Mouse (Mus musculus) left cerebral cortex, postnatal 10 days (tissue): ENCODE measurements around the gene Zdhhc1. TPM values are rescaled to one million over a fixed set of nuclear protein-coding genes. Genes with fewer than 3 reads are reported as not detected.

Experiments used
- DNase-seq, 2 experiments: peaks; one replicate each; pipeline ENCODE4 v3.0.0; 2021 to 2022; ENCODE audit warnings: low spot score in 2 of 2, mixed read lengths in 1 of 2; ENCODE audit errors: extremely low spot score in 1 of 2
- intact Hi-C: fragments of 180-260 bp; cut with DNase I; formaldehyde crosslinking; loops from one replicate; pipeline ENCODE4 v1.15.1; 2025
- total RNA-seq, 2 experiments: library from RNA; stranded (reverse); gene quantifications; 2 replicates each; pipeline ENCODE4 v1.2.3; 2021

The Zdhhc1 gene
- total RNA-seq, 2 experiments from 2014 or later = 21.6 to 21.8 TPM

DNA sequence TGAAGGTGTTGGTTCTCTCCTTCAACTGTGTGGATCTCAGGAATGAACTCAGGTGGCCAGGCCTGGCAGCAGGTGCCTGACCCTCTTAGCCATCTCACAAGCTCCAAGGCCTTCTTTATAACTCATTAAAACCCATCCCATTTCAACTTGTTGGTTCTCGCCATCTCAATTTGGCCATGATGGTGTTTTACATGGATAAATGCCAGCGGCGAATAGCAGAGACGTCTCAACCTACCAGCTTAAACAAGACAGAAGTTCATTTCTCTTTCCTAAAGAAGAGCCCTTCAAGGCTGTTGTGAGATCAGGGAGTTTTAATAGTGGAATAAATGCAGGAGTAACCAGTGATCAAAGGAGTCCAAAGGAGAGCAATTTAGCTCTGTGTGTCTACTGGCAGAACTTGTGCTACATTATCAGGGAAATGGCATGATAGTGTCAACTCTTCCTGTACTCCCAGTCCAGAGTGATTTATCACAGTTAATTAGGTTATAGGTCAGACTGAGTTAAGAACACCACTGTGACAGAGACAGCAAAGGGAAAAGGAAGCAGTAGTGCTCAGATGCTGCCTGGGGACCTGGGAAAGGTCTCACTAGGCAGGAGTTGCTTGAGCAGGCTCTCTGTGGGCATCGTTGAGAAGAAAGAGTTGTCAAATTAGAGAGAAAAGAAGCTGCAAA lies 59.5 kb downstream of the Zdhhc1 start:
- DNase-seq = no peak
- intact Hi-C loops = no loop called here

DNA sequence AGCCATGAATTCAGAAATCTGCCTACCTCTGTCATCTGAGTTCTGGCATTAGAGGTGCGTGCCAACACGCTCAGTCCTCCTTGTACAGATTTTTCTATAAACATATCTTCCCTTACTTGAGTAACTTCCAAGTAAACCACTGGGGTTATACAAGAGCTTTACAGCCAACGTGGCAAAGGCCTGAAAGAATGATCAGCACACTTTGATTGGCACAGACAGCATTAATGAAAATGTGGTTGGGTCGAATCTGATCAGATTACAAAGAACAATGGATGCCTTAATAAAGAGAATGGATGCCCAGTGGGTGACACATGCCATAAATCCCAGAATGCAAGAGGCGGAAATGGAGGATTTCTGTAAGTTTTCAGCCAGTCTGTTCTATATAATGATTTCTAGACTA lies 60.5 kb downstream of the Zdhhc1 start:
- no peak for DNase-seq
- intact Hi-C loops = no loop called here

DNA sequence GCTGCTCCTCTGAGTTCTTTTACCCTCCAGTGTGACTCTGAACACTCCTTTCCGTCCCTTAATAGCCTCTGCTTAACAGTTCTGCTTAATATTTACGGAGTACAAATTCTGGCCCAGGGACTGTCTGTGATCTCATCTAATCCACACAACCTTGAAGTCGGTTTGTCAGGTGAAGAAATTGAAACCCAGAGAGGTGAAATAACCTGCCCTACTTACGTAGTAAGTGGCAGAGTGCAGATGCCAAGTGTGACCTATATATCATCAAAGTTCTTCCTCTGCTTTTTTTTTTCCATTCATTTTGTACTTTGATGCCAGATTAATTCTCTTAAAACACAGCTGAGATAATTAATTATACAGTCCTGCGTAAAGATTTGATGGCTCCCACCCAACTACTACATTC lies 62.6 kb downstream of the Zdhhc1 start:
- intact Hi-C loops = no loop called here
- no peak for DNase-seq

DNA sequence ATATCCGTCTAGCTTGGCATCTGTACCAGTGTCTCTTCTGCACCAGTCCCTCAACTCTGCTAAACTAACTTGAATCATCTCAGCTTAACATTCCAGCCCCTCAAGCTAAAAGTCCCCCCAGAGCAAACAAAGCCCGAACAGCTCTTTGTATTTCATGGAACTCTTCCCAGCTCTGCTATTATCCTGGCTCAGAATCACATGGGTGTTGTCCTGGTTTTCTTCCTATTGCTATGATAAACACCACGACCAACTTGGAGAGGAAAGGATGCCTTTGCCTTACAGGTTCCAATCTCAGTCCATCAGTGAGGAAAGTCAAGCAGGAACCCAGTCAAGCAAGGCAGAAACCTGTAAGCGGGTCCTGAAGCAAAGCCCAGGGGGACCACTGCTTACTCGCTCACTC lies 63.2 kb downstream of the Zdhhc1 start:
- intact Hi-C loops = no loop called here
- no peak for DNase-seq

DNA sequence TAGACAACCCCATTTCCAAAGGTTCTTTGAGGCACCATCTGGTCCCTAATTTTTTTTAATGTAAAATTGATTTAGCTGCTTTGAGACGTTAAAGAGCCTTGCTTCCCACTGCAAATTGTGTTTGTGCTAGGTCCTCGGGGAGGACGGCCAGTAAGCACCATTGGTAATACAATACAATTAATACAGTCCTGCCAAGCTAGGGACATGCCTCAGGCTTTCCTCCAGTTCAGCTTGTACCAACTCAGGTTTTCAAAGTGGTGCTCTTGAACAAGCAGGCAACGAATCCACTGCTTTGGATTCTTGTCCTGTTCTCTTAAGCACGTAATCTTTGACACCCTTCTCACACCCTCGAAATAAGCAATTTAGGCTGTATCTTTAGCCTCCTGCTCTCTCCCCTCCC lies 63.7 kb downstream of the Zdhhc1 start:
- intact Hi-C loops = no loop called here
- no peak for DNase-seq

DNA sequence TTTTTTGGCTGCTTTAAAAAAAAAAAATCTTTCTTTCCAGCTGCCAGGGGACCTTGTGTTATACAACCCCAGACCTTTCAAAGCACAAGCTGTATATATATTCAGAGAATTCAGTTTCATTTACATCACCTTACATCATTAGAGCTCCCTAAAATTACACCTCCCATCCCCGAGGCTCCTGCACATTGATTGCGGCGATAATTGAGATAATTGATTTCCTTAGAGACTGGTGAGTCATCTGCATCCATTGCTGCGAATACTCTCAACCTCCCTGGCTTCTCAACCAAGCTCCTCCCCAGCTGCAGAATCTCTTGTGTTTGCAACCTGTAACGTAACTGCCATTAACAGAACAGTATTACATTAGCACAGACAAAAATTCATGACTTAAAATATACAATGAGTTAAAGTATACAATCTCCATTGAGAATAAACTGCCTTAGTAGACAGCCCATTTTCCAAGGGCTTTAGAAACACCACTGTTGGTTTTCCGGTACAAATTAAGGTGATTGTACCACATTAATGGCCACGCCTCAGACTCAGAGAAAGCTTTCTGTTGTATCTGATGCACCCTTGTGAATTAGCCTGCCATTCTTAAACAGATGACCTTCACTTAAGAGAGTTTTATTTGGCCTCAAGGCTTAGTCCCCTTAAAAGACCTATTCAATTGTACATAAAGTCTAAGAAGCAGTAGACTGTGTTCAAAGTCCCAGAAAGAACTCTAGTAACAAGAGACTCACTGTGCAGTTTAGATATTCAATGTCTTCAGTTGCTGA lies 64.8 kb downstream of the Zdhhc1 start:
- DNase-seq = no peak
- intact Hi-C loops = no loop called here

DNA sequence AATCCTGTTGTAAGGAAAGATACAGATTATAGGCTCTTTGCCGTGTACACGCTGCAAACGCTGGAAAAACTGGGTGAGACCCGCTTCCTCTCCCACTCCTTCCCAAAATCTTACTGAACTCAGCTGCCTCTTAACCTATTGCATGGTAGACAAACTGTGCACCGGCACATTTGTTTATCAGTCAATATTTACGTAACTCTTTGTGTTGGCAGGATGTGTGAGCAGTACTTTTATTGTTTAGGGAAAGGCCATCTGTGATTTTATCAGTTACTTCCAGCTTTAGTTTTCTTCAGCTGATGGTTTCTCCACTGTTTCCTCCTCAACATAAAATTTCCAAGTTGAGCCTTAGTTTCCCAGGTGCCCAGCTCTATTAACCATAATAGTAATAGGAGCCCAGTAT lies 69.8 kb downstream of the Zdhhc1 start:
- no peak for DNase-seq
- intact Hi-C loops = no loop called here

Other genes starting within 250 kb of the Zdhhc1 start
- gene B3gnt9, start 241.7 kb downstream of the Zdhhc1 start, total RNA-seq = 1 to 10 TPM; 3.0 to 3.8 TPM
- 1 to 10 TPM; 5.5 to 5.8 TPM for gene Tradd, start 232.3 kb downstream of the Zdhhc1 start, total RNA-seq
- gene Fbxl8, start 232.3 kb downstream of the Zdhhc1 start, total RNA-seq = under 1 TPM; 0.58 to 0.61 TPM
- gene Hsf4, start 227.1 kb downstream of the Zdhhc1 start, total RNA-seq = under 1 TPM; 0.34 to 0.75 TPM
- gene Nol3, start 220.8 kb downstream of the Zdhhc1 start, total RNA-seq = 1 to 10 TPM; 3.2 to 3.5 TPM
- gene 4931428F04Rik, start 207.0 kb downstream of the Zdhhc1 start, total RNA-seq = 10 to 100 TPM; 68.2 to 82.2 TPM
- 1 to 10 TPM; 4.2 to 4.3 TPM for gene Exoc3l, start 200.8 kb downstream of the Zdhhc1 start, total RNA-seq
- 10 to 100 TPM; 29.6 to 30.2 TPM for gene E2f4, start 199.2 kb downstream of the Zdhhc1 start, total RNA-seq
- under 1 TPM; 0.41 to 0.83 TPM for gene Elmo3, start 191.3 kb downstream of the Zdhhc1 start, total RNA-seq
- gene Lrrc29, start 170.6 kb downstream of the Zdhhc1 start, total RNA-seq = 1 to 10 TPM; 5.4 to 5.6 TPM
- 10 to 100 TPM; 47.4 to 47.9 TPM for gene Tmem208, start 170.5 kb downstream of the Zdhhc1 start, total RNA-seq
- 1 to 10 TPM; 2.6 to 2.7 TPM for gene Fhod1, start 148.9 kb downstream of the Zdhhc1 start, total RNA-seq
- 10 to 100 TPM; 25.7 to 27.7 TPM for gene Slc9a5, start 148.1 kb downstream of the Zdhhc1 start, total RNA-seq
- gene Plekhg4, start 123.6 kb downstream of the Zdhhc1 start, total RNA-seq = 1 to 10 TPM; 2.2 to 3.7 TPM
- gene Kctd19, start 83.4 kb downstream of the Zdhhc1 start, total RNA-seq = not detected
- gene Lrrc36, start 83.3 kb downstream of the Zdhhc1 start, total RNA-seq = under 1 TPM; 0.32 to 0.79 TPM
- 10 to 100 TPM; 75.5 to 88.7 TPM for gene Tppp3, start 25.4 kb downstream of the Zdhhc1 start, total RNA-seq
- not detected for gene Hsd11b2, start 21.9 kb upstream of the Zdhhc1 start, total RNA-seq
- 100 to 1,000 TPM; 346 to 352 TPM for gene Atp6v0d1, start 69.1 kb upstream of the Zdhhc1 start, total RNA-seq
- 10 to 100 TPM; 74.5 to 76.2 TPM for gene Ripor1, start 108.4 kb upstream of the Zdhhc1 start, total RNA-seq
- 10 to 100 TPM; 54.3 to 55.9 TPM for gene Ctcf, start 139.7 kb upstream of the Zdhhc1 start, total RNA-seq
- not detected for gene Agrp, start 140.5 kb upstream of the Zdhhc1 start, total RNA-seq
- 10 to 100 TPM; 43.6 to 46.6 TPM for gene Carmil2, start 189.4 kb upstream of the Zdhhc1 start, total RNA-seq
- 10 to 100 TPM; 49.3 to 51.0 TPM for gene Acd, start 204.2 kb upstream of the Zdhhc1 start, total RNA-seq
- 10 to 100 TPM; 40.7 to 44.1 TPM for gene Pard6a, start 204.2 kb upstream of the Zdhhc1 start, total RNA-seq
- gene 4933405L10Rik, start 210.8 kb upstream of the Zdhhc1 start, total RNA-seq = under 1 TPM in 1 of 2 experiments, not detected in 1; 0.62 TPM
- gene Enkd1, start 211.3 kb upstream of the Zdhhc1 start, total RNA-seq = 10 to 100 TPM; 12.3 to 13.5 TPM